Mouse (Mus musculus): ENCODE measurements at regions not wholly inside any gene's neighbourhood (a gene's known extent, or its start where the extent isn't known, plus 50 kb on each side); places are given as distances from the start of the nearest gene placed in this dataset.

DNA sequence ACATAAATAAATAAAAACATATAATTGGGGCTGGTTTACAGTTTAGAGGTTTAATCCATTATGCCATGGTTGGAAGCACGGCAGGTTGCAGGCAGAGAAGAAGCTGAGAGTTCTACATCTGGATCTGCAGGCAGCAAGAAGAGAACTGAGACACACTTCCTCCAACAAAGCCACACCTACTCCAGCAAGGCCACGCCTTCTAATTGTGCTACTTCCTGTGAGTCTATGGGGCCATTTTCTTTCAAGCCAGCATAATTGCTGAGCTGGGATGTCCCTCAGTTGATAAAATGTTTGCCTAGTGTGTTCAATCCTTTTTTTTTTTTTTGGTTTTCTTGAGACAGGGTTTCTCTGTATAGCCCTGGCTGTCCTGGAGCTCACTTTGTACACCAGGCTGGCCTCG lies 52.8 kb upstream of the Ywhaq start:
- TF ChIP-seq POLR2A (IDR thresholded peaks at IDR 0.05; ENCODE audit: borderline replicate concordance, extremely low read depth, low read depth, low read length) (no peak), CTCF (IDR thresholded peaks at IDR 0.05; ENCODE audit: insufficient read depth, low read length) (no peak)

Measured in lung, adult 2 months (tissue).